Mouse (Mus musculus): ENCODE data around the gene Srsf4. TPM values are rescaled to one million over a fixed set of nuclear protein-coding genes. Genes with fewer than 3 reads are reported as not detected.
A peak's percentile ranks its signal among the peaks of the same experiment; 100 is the strongest.

Gene Srsf4
- total and polyA plus RNA-seq, 3 experiments, result 53.7 to 163 TPM; not detected in 1

GRCm38 (mm10) chr4:131861341-131861739, 12.1 kb upstream of the Srsf4 start:
- H3K4me3 ChIP-seq (ENCODE audit: control insufficient read depth in 1 of 2, insufficient read depth in 1 of 2, low read depth in 2 of 2, low read length in 2 of 2), result no peak overlapping the region
- DNase-seq (ENCODE audit: low read depth, low spot score), result peak; percentile 61
- H3K79me2 ChIP-seq (ENCODE audit: control insufficient read depth, insufficient read depth, low read length, poor library complexity), result no peaks in the 10 kb centered on the region
- H3K9me3 ChIP-seq (replicated peaks; ENCODE audit: insufficient read depth, low read length), result no peaks in the 10 kb centered on the region
- H3K36me3 ChIP-seq (ENCODE audit: control insufficient read depth in 1 of 2, insufficient read depth in 2 of 2, low read length in 2 of 2), result no peaks in the 10 kb centered on the region; a peak in 1 of 4 replicates
- peak overlapping the region; percentile 17; the same call in 1 of the 2 replicates for H3K27ac ChIP-seq (ENCODE audit: control insufficient read depth, low read depth, low read length)
- no peaks in the 10 kb centered on the region for H3K27me3 ChIP-seq (ENCODE audit: control insufficient read depth in 1 of 2, insufficient read depth in 2 of 2, low read length in 2 of 2)
- H3K9ac ChIP-seq (ENCODE audit: control insufficient read depth, low read depth, low read length, poor library complexity, severe bottlenecking), result no peak overlapping the region
- peaks cover 0 to 10% of the 10 kb centered on the region in 2 experiments; a peak in 2 of 4 replicates for H3K4me1 ChIP-seq (ENCODE audit: control insufficient read depth in 1 of 2, insufficient read depth in 2 of 2, low read length in 2 of 2)
- TF ChIP-seq ZC3H11A (IDR thresholded peaks at IDR 0.05; ENCODE audit: low read depth, low read length) (no peak), EP300 (IDR thresholded peaks at IDR 0.05; ENCODE audit: low read depth in 1 of 2, low read length in 2 of 2) (no peak), POLR2AphosphoS5 (IDR thresholded peaks at IDR 0.05; ENCODE audit: borderline replicate concordance, low read depth, low read length) (no peak), KAT2A (conservative IDR thresholded peaks at IDR 0.05; ENCODE audit: low read depth, low read length) (no peak), RAD21 (IDR thresholded peaks at IDR 0.05; ENCODE audit: low read depth, low read length) (no peak), ETS1 (IDR thresholded peaks at IDR 0.05; ENCODE audit: low read depth, low read length) (no peak), MXI1 (IDR thresholded peaks at IDR 0.05; ENCODE audit: low read depth, low read length) (0 out of 2 replicates have a peak, but pooled peaks have one; percentile 8), MAX (IDR thresholded peaks at IDR 0.05; ENCODE audit: low read length) (no peak)

- Histone ChIP-seq H3K4me3 (ENCODE audit: control insufficient read depth in 1 of 2, insufficient read depth in 1 of 2, low read depth in 2 of 2, low read length in 2 of 2) (peak overlapping the region; percentile 86 to 91), H3K4me1 (ENCODE audit: control insufficient read depth in 1 of 2, insufficient read depth in 2 of 2, low read length in 2 of 2) (peaks cover 18 to 30% of the 10 kb centered on the region in 2 experiments), H3K27me3 (ENCODE audit: control insufficient read depth in 1 of 2, insufficient read depth in 2 of 2, low read length in 2 of 2) (no peaks in the 10 kb centered on the region), H3K36me3 (ENCODE audit: control insufficient read depth in 1 of 2, insufficient read depth in 2 of 2, low read length in 2 of 2) (peaks cover 2 to 43% of the 10 kb centered on the region in 2 experiments; a peak in 3 of 4 replicates), H3K9me3 (replicated peaks; ENCODE audit: insufficient read depth, low read length) (no peaks in the 10 kb centered on the region), H3K27ac (ENCODE audit: control insufficient read depth, low read depth, low read length) (peak overlapping the region; percentile 98), H3K79me2 (ENCODE audit: control insufficient read depth, insufficient read depth, low read length, poor library complexity) (peaks cover 48% of the 10 kb centered on the region), H3K9ac (ENCODE audit: control insufficient read depth, low read depth, low read length, poor library complexity, severe bottlenecking) (peak overlapping the region; percentile 98)
- TF ChIP-seq GATA1 (IDR thresholded peaks at IDR 0.05; ENCODE audit: low read depth, low read length) (0 out of 2 replicates have a peak, but pooled peaks have one; percentile 12), ZMIZ1 (IDR thresholded peaks at IDR 0.05; ENCODE audit: low read depth, low read length) (peak; percentile 76; the same call in 1 of the 2 replicates), CHD1 (IDR thresholded peaks at IDR 0.05; ENCODE audit: low read depth, low read length) (peak; percentile 92), TCF12 (IDR thresholded peaks at IDR 0.05; ENCODE audit: low read depth, low read length) (no peak), SMC3 (IDR thresholded peaks at IDR 0.05; ENCODE audit: low read depth, low read length) (peak; percentile 4; the same call in 1 of the 2 replicates), MYC (IDR thresholded peaks at IDR 0.05; ENCODE audit: low read depth, low read length) (peak; percentile 82), MAX (IDR thresholded peaks at IDR 0.05; ENCODE audit: low read length) (peak; percentile 47), ETS1 (IDR thresholded peaks at IDR 0.05; ENCODE audit: low read depth, low read length) (no peak)
- DNase-seq (ENCODE audit: low read depth, low spot score), result no peak
Observed at GRCm38 (mm10) chr4:131872672-131873292, 635 bp upstream of the Srsf4 start.
